Mouse (Mus musculus): Measurements from ENCODE around the gene Vsig1. TPM values are rescaled to one million over a fixed set of nuclear protein-coding genes. Genes with fewer than 3 reads are reported as not detected.

The Vsig1 gene
- polyA plus RNA-seq, 1 experiment from 2014 or later, result not detected

Other genes starting within 250 kb of the Vsig1 start
- 5.9 and 7.8 TPM in 2 replicates for gene Mid2, start 243.0 kb upstream of the Vsig1 start, polyA plus RNA-seq (2015; fragmentation: Nextera tagmentation; extraction: Ambion mirVana)
- gene Tex13b, start 94.2 kb upstream of the Vsig1 start, polyA plus RNA-seq (2015; fragmentation: Nextera tagmentation; extraction: Ambion mirVana), result not detected in 2 replicates
- gene Psmd10, start 49.1 kb downstream of the Vsig1 start, polyA plus RNA-seq (2015; fragmentation: Nextera tagmentation; extraction: Ambion mirVana), result 46.3 and 46.6 TPM in 2 replicates
- 9.8 and 10.3 TPM in 2 replicates for gene Atg4a, start 49.3 kb downstream of the Vsig1 start, polyA plus RNA-seq (2015; fragmentation: Nextera tagmentation; extraction: Ambion mirVana)

Measured in hindbrain, embryonic 16.5 days (tissue).